Mouse (Mus musculus): ENCODE measurements at regions not wholly inside any gene's neighbourhood (a gene's known extent, or its start where the extent isn't known, plus 50 kb on each side); places are given as distances from the start of the nearest gene placed in this dataset.
"Not testable (repeated sequence)": the region's sequence is repeated elsewhere in the genome, so short reads cannot be mapped to it uniquely, and the experiment has no call there.

- peaks cover 14% of the 10 kb centered on the region for H3K27me3 ChIP-seq (ENCODE audit: insufficient read depth, low read length)
- 19% methylated on average over 11 of the region's 11 CpGs for WGBS
- no peak overlapping the region for H3K4me3 ChIP-seq (ENCODE audit: low read length)
- peaks cover 3% of the 10 kb centered on the region; the same call in 1 of the 2 replicates for H3K4me1 ChIP-seq (ENCODE audit: insufficient read depth, low read length)
- H3K9ac ChIP-seq (replicated peaks; ENCODE audit: low read length) = no peak overlapping the region
- no peak overlapping the region for H3K27ac ChIP-seq (ENCODE audit: low read length)
- H3K4me2 ChIP-seq (replicated peaks; ENCODE audit: low read depth, low read length) = no peak overlapping the region
- no peaks in the 10 kb centered on the region for H3K9me3 ChIP-seq (ENCODE audit: low read length)
- ATAC-seq (ENCODE audit: low FRiP score, low TSS enrichment) = no peak
- no peaks in the 10 kb centered on the region for H3K36me3 ChIP-seq (ENCODE audit: insufficient read depth, low read length)
Observed at GRCm38 (mm10) chr19:54117676-54118075, 73.7 kb downstream of the Adra2a start.

GRCm38 (mm10) chr19:54123586-54123985 lies 79.6 kb downstream of the Adra2a start:
- WGBS = 84% methylated on average over 9 of the region's 9 CpGs
- Histone ChIP-seq H3K4me1 (ENCODE audit: insufficient read depth, low read length) (no peaks in the 10 kb centered on the region), H3K9ac (replicated peaks; ENCODE audit: low read length) (no peak overlapping the region), H3K9me3 (ENCODE audit: low read length) (no peaks in the 10 kb centered on the region), H3K36me3 (ENCODE audit: insufficient read depth, low read length) (no peaks in the 10 kb centered on the region), H3K4me3 (ENCODE audit: low read length) (no peak overlapping the region), H3K27me3 (ENCODE audit: insufficient read depth, low read length) (0 out of 2 replicates have a peak, but pooled peaks cover 3% of the 10 kb centered on the region), H3K27ac (ENCODE audit: low read length) (no peak overlapping the region), H3K4me2 (replicated peaks; ENCODE audit: low read depth, low read length) (no peak overlapping the region)
- ATAC-seq (ENCODE audit: low FRiP score, low TSS enrichment) = no peak

GRCm38 (mm10) chr19:54151766-54152165 lies 107.8 kb downstream of the Adra2a start:
- not testable (repeated sequence) for H3K9me3 ChIP-seq (ENCODE audit: low read length); ATAC-seq (ENCODE audit: low FRiP score, low TSS enrichment); H3K4me1 ChIP-seq (ENCODE audit: insufficient read depth, low read length); H3K27me3 ChIP-seq (ENCODE audit: insufficient read depth, low read length); H3K27ac ChIP-seq (ENCODE audit: low read length); H3K4me2 ChIP-seq (replicated peaks; ENCODE audit: low read depth, low read length); H3K36me3 ChIP-seq (ENCODE audit: insufficient read depth, low read length); H3K4me3 ChIP-seq (ENCODE audit: low read length); H3K9ac ChIP-seq (replicated peaks; ENCODE audit: low read length)
- 90% methylated on average over 1 of the region's 1 CpGs for WGBS

- no peak overlapping the region for H3K4me2 ChIP-seq (replicated peaks; ENCODE audit: low read depth, low read length)
- no peak for ATAC-seq (ENCODE audit: low FRiP score, low TSS enrichment)
- no peak overlapping the region for H3K27ac ChIP-seq (ENCODE audit: low read length)
- H3K27me3 ChIP-seq (ENCODE audit: insufficient read depth, low read length) = no peaks in the 10 kb centered on the region
- no peaks in the 10 kb centered on the region for H3K9me3 ChIP-seq (ENCODE audit: low read length)
- no peak overlapping the region for H3K4me3 ChIP-seq (ENCODE audit: low read length)
- no peak overlapping the region for H3K9ac ChIP-seq (replicated peaks; ENCODE audit: low read length)
- whole genome bisulfite sequencing = 63% methylated on average over 4 of the region's 4 CpGs
- H3K4me1 ChIP-seq (ENCODE audit: insufficient read depth, low read length) = 0 out of 2 replicates have a peak, but pooled peaks cover 5% of the 10 kb centered on the region
- H3K36me3 ChIP-seq (ENCODE audit: insufficient read depth, low read length) = no peaks in the 10 kb centered on the region
Observed at GRCm38 (mm10) chr19:54154400-54154799, 110.4 kb downstream of the Adra2a start.

- 46% methylated on average over 2 of the region's 2 CpGs for WGBS
- no peaks in the 10 kb centered on the region for H3K36me3 ChIP-seq (ENCODE audit: insufficient read depth, low read length)
- no peak overlapping the region for H3K4me2 ChIP-seq (replicated peaks; ENCODE audit: low read depth, low read length)
- H3K9me3 ChIP-seq (ENCODE audit: low read length) = no peaks in the 10 kb centered on the region
- H3K27me3 ChIP-seq (ENCODE audit: insufficient read depth, low read length) = no peaks in the 10 kb centered on the region
- no peak overlapping the region for H3K27ac ChIP-seq (ENCODE audit: low read length)
- H3K9ac ChIP-seq (replicated peaks; ENCODE audit: low read length) = no peak overlapping the region
- no peak for ATAC-seq (ENCODE audit: low FRiP score, low TSS enrichment)
- no peaks in the 10 kb centered on the region for H3K4me1 ChIP-seq (ENCODE audit: insufficient read depth, low read length)
- H3K4me3 ChIP-seq (ENCODE audit: low read length) = no peak overlapping the region
Observed at GRCm38 (mm10) chr19:54170361-54170760, 126.4 kb downstream of the Adra2a start.

- H3K9ac ChIP-seq (replicated peaks; ENCODE audit: low read length) = no peak overlapping the region
- H3K27ac ChIP-seq (ENCODE audit: low read length) = no peak overlapping the region
- ATAC-seq (ENCODE audit: low FRiP score, low TSS enrichment) = no peak
- no peaks in the 10 kb centered on the region for H3K9me3 ChIP-seq (ENCODE audit: low read length)
- 85% methylated on average over 14 of the region's 14 CpGs for WGBS
- H3K4me3 ChIP-seq (ENCODE audit: low read length) = no peak overlapping the region
- H3K36me3 ChIP-seq (ENCODE audit: insufficient read depth, low read length) = no peaks in the 10 kb centered on the region
- no peak overlapping the region for H3K4me2 ChIP-seq (replicated peaks; ENCODE audit: low read depth, low read length)
- no peaks in the 10 kb centered on the region for H3K27me3 ChIP-seq (ENCODE audit: insufficient read depth, low read length)
- H3K4me1 ChIP-seq (ENCODE audit: insufficient read depth, low read length) = no peaks in the 10 kb centered on the region
Observed at GRCm38 (mm10) chr19:54174090-54175055, 130.4 kb downstream of the Adra2a start.

GRCm38 (mm10) chr19:54175766-54176165 lies 131.8 kb downstream of the Adra2a start:
- no peak for ATAC-seq (ENCODE audit: low FRiP score, low TSS enrichment)
- H3K4me3 ChIP-seq (ENCODE audit: low read length) = no peak overlapping the region
- H3K9me3 ChIP-seq (ENCODE audit: low read length) = no peaks in the 10 kb centered on the region
- no peaks in the 10 kb centered on the region for H3K36me3 ChIP-seq (ENCODE audit: insufficient read depth, low read length)
- H3K4me1 ChIP-seq (ENCODE audit: insufficient read depth, low read length) = no peaks in the 10 kb centered on the region
- H3K4me2 ChIP-seq (replicated peaks; ENCODE audit: low read depth, low read length) = no peak overlapping the region
- H3K9ac ChIP-seq (replicated peaks; ENCODE audit: low read length) = no peak overlapping the region
- WGBS = 38% methylated on average over 7 of the region's 7 CpGs
- H3K27ac ChIP-seq (ENCODE audit: low read length) = no peak overlapping the region
- no peaks in the 10 kb centered on the region for H3K27me3 ChIP-seq (ENCODE audit: insufficient read depth, low read length)

GRCm38 (mm10) chr19:54177491-54177890 lies 133.5 kb downstream of the Adra2a start:
- Histone ChIP-seq H3K4me3 (ENCODE audit: low read length) (no peak overlapping the region), H3K4me2 (replicated peaks; ENCODE audit: low read depth, low read length) (no peak overlapping the region), H3K27me3 (ENCODE audit: insufficient read depth, low read length) (no peaks in the 10 kb centered on the region), H3K9ac (replicated peaks; ENCODE audit: low read length) (no peak overlapping the region), H3K36me3 (ENCODE audit: insufficient read depth, low read length) (no peaks in the 10 kb centered on the region), H3K27ac (ENCODE audit: low read length) (no peak overlapping the region), H3K4me1 (ENCODE audit: insufficient read depth, low read length) (no peaks in the 10 kb centered on the region), H3K9me3 (ENCODE audit: low read length) (no peaks in the 10 kb centered on the region)
- ATAC-seq (ENCODE audit: low FRiP score, low TSS enrichment) = no peak
- 73% methylated on average over 6 of the region's 6 CpGs for WGBS

- Histone ChIP-seq H3K36me3 (ENCODE audit: insufficient read depth, low read length) (no peaks in the 10 kb centered on the region), H3K9ac (replicated peaks; ENCODE audit: low read length) (no peak overlapping the region), H3K4me2 (replicated peaks; ENCODE audit: low read depth, low read length) (no peak overlapping the region), H3K27me3 (ENCODE audit: insufficient read depth, low read length) (no peaks in the 10 kb centered on the region), H3K4me1 (ENCODE audit: insufficient read depth, low read length) (peaks cover 4% of the 10 kb centered on the region; the same call in 1 of the 2 replicates), H3K4me3 (ENCODE audit: low read length) (no peak overlapping the region), H3K27ac (ENCODE audit: low read length) (no peak overlapping the region), H3K9me3 (ENCODE audit: low read length) (no peaks in the 10 kb centered on the region)
- ATAC-seq (ENCODE audit: low FRiP score, low TSS enrichment) = no peak
- WGBS = 59% methylated on average over 6 of the region's 6 CpGs
Observed at GRCm38 (mm10) chr19:54200407-54200806, 156.5 kb downstream of the Adra2a start.

GRCm38 (mm10) chr19:54202456-54202855 lies 158.5 kb downstream of the Adra2a start:
- Histone ChIP-seq H3K36me3 (ENCODE audit: insufficient read depth, low read length) (no peaks in the 10 kb centered on the region), H3K27ac (ENCODE audit: low read length) (no peak overlapping the region), H3K9me3 (ENCODE audit: low read length) (no peaks in the 10 kb centered on the region), H3K4me3 (ENCODE audit: low read length) (no peak overlapping the region), H3K27me3 (ENCODE audit: insufficient read depth, low read length) (no peaks in the 10 kb centered on the region), H3K4me2 (replicated peaks; ENCODE audit: low read depth, low read length) (no peak overlapping the region), H3K9ac (replicated peaks; ENCODE audit: low read length) (no peak overlapping the region), H3K4me1 (ENCODE audit: insufficient read depth, low read length) (peaks cover 4% of the 10 kb centered on the region; the same call in 1 of the 2 replicates)
- 87% methylated on average over 6 of the region's 6 CpGs for WGBS
- ATAC-seq (ENCODE audit: low FRiP score, low TSS enrichment) = no peak
